Comparison of ENCODE assay signal across 8 mouse cellular contexts in the genomic region with DNA sequence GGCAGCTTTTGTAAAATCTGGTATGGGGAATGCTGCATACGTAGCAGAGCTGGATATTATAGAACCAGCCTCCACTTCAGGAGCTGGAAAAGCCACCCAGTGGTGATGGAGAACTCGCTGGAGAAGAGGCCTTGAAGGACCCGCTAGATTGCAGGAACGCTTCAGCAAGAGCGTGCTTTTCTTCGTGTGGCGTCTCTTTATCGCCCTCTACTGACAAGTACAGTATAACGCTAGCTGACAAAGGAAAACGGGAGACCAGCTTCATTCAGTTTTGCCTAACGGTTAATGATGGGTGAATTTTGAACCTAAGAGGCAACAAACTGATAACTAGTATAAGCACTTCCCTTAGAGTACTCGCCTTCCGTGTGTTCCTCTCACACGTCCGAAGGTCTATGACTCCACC. TPM values are rescaled to one million over a fixed set of nuclear protein-coding genes. Genes with fewer than 3 reads are reported as not detected.
DNase-seq lines count a peak whose midpoint lies in the region; ATAC-seq and TF ChIP-seq lines count a peak whose summit lies in the region.

No protein-coding gene starts in this region.

- WGBS in forebrain, embryonic 14.5 days, result 3% methylated on average over 15 of the region's 15 CpGs
- WGBS in hindbrain, embryonic 16.5 days, result 3% methylated on average over 15 of the region's 15 CpGs
- 3% methylated on average over 15 of the region's 15 CpGs for WGBS in midbrain, embryonic 13.5 days
- WGBS in stomach, postnatal 0 days, result 3% methylated on average over 15 of the region's 15 CpGs

- TF ChIP-seq EP300 in stomach, postnatal 0 days (optimal IDR thresholded peaks at IDR 0.05), result no peak

- H3K9me3 ChIP-seq in forebrain, embryonic 14.5 days (replicated peaks; ENCODE audit: control insufficient read depth, low read length), result no peaks in the 10 kb centered on the region
- no peaks in the 10 kb centered on the region for H3K9me3 ChIP-seq in hindbrain, embryonic 16.5 days (ENCODE audit: control insufficient read depth, low read length)
- no peaks in the 10 kb centered on the region for H3K9me3 ChIP-seq in midbrain, embryonic 13.5 days
- H3K9me3 ChIP-seq in stomach, postnatal 0 days (ENCODE audit: control insufficient read depth, low read length), result no peaks in the 10 kb centered on the region

- peak; percentile 75 for ATAC-seq in forebrain, embryonic 14.5 days
- peak; percentile 89 for ATAC-seq in hindbrain, embryonic 16.5 days
- peak; percentile 56 for ATAC-seq in midbrain, embryonic 13.5 days
- peak; percentile 47 for ATAC-seq in stomach, postnatal 0 days (ENCODE audit: low FRiP score, low TSS enrichment)

- H3K4me1 ChIP-seq in forebrain, embryonic 14.5 days (ENCODE audit: control insufficient read depth, insufficient read depth, low read length), result no peaks in the 10 kb centered on the region
- H3K4me1 ChIP-seq in hindbrain, embryonic 16.5 days (ENCODE audit: control insufficient read depth, insufficient read depth, low read depth, low read length), result no peaks in the 10 kb centered on the region
- H3K4me1 ChIP-seq in midbrain, embryonic 13.5 days (replicated peaks), result no peaks in the 10 kb centered on the region
- no peaks in the 10 kb centered on the region for H3K4me1 ChIP-seq in stomach, postnatal 0 days (replicated peaks; ENCODE audit: control insufficient read depth, insufficient read depth)

- no peak overlapping the region; the same call in 1 of the 2 replicates for H3K27ac ChIP-seq in forebrain, embryonic 14.5 days (ENCODE audit: low read depth, low read length)
- H3K27ac ChIP-seq in hindbrain, embryonic 16.5 days (ENCODE audit: low read depth, low read length), result peak overlapping the region; percentile 6; the same call in 1 of the 2 replicates
- no peak overlapping the region for H3K27ac ChIP-seq in left cerebral cortex, adult 2 months
- H3K27ac ChIP-seq in midbrain, embryonic 13.5 days, result no peak overlapping the region
- H3K27ac ChIP-seq in stomach, postnatal 0 days (replicated peaks), result no peak overlapping the region

- intact Hi-C loops in left cerebral cortex, adult 2 months (cut with DNase I), result loop anchor here (2.0 to 10.0 kb wide), 6 partner anchors 67 to 545 kb away; a partner anchor contains a TSS

- H3K9ac ChIP-seq in forebrain, embryonic 14.5 days (ENCODE audit: low read length), result no peak overlapping the region
- peak overlapping the region; percentile 55 for H3K9ac ChIP-seq in hindbrain, embryonic 16.5 days (ENCODE audit: low read depth, low read length)
- no peak overlapping the region for H3K9ac ChIP-seq in midbrain, embryonic 13.5 days (replicated peaks)
- no peak overlapping the region for H3K9ac ChIP-seq in stomach, postnatal 0 days (ENCODE audit: low read length)

- H3K27me3 ChIP-seq in forebrain, embryonic 14.5 days (replicated peaks; ENCODE audit: control insufficient read depth, insufficient read depth, low read length), result no peaks in the 10 kb centered on the region
- H3K27me3 ChIP-seq in hindbrain, embryonic 16.5 days (replicated peaks; ENCODE audit: control insufficient read depth, insufficient read depth, low read length), result no peaks in the 10 kb centered on the region; the same call in 1 of the 2 replicates
- H3K27me3 ChIP-seq in midbrain, embryonic 13.5 days, result no peaks in the 10 kb centered on the region
- no peaks in the 10 kb centered on the region for H3K27me3 ChIP-seq in stomach, postnatal 0 days (ENCODE audit: control insufficient read depth, insufficient read depth, low read length)

- H3K4me2 ChIP-seq in forebrain, embryonic 14.5 days (ENCODE audit: low read length), result no peak overlapping the region
- peak overlapping the region; percentile 18 for H3K4me2 ChIP-seq in hindbrain, embryonic 16.5 days (ENCODE audit: low read length)
- peak overlapping the region; percentile 11; the same call in 1 of the 2 replicates for H3K4me2 ChIP-seq in midbrain, embryonic 13.5 days (replicated peaks)
- H3K4me2 ChIP-seq in stomach, postnatal 0 days (replicated peaks; ENCODE audit: low read depth), result no peak overlapping the region

- DNase-seq in layer of hippocampus, adult 11-12 months (ENCODE audit: low spot score), result peak; percentile 58
- DNase-seq in layer of hippocampus, postnatal 25 days (ENCODE audit: extremely low spot score in 1 of 2, low spot score in 1 of 2), result no peak
- DNase-seq in c-Kit-positive CD71-positive TER-119-negative erythroid progenitor cells, embryonic 14.5 days (ENCODE audit: low read depth), result peak; percentile 48
- DNase-seq in forebrain, embryonic 14.5 days (ENCODE audit: low spot score), result peak; percentile 95
- peak; percentile 34 to 50 for DNase-seq in left cerebral cortex, adult 2 months (ENCODE audit: extremely low spot score in 1 of 2, low spot score in 2 of 2)
- DNase-seq in stomach, postnatal 0 days (ENCODE audit: low spot score), result peak; percentile 51

- H3K36me3 ChIP-seq in forebrain, embryonic 14.5 days (ENCODE audit: control insufficient read depth, insufficient read depth, low read length), result no peaks in the 10 kb centered on the region
- no peaks in the 10 kb centered on the region for H3K36me3 ChIP-seq in hindbrain, embryonic 16.5 days (ENCODE audit: control insufficient read depth, insufficient read depth, low read length)
- H3K36me3 ChIP-seq in midbrain, embryonic 13.5 days, result no peaks in the 10 kb centered on the region
- H3K36me3 ChIP-seq in stomach, postnatal 0 days (ENCODE audit: control insufficient read depth, insufficient read depth, low read length), result no peaks in the 10 kb centered on the region

- no peak overlapping the region for H3K4me3 ChIP-seq in forebrain, embryonic 14.5 days (ENCODE audit: low read depth, low read length)
- H3K4me3 ChIP-seq in hindbrain, embryonic 16.5 days (ENCODE audit: low read length), result no peak overlapping the region
- no peak overlapping the region for H3K4me3 ChIP-seq in left cerebral cortex, adult 2 months
- H3K4me3 ChIP-seq in midbrain, embryonic 13.5 days (replicated peaks), result no peak overlapping the region
- H3K4me3 ChIP-seq in stomach, postnatal 0 days (ENCODE audit: low read depth, low read length), result no peak overlapping the region

- peak; percentile 90 for TF ChIP-seq CTCF in left cerebral cortex, adult 2 months (IDR thresholded peaks at IDR 0.05)
- peak; percentile 90 for TF ChIP-seq CTCF in stomach, postnatal 0 days (IDR thresholded peaks at IDR 0.05; ENCODE audit: low read depth)

RNA-seq across cellular contexts. Expression of a gene that starts 9.0 kb away (rescaled TPM):
- 1 to 10 TPM; 3.1 to 3.9 TPM for total RNA-seq in layer of hippocampus, postnatal 25 days (2021)
- polyA plus RNA-seq in forebrain, embryonic 14.5 days (2014; fragmentation: Nextera tagmentation; extraction: Ambion mirVana), result 1.3 and 1.9 TPM in 2 replicates
- 2.5 and 2.8 TPM in 2 replicates for polyA plus RNA-seq in hindbrain, embryonic 16.5 days (2015; fragmentation: Nextera tagmentation; extraction: Ambion mirVana)
- total RNA-seq in left cerebral cortex, adult 2 months (2021), result 1 to 10 TPM; 2.6 to 2.7 TPM
- 2.5 and 2.8 TPM in 2 replicates for polyA plus RNA-seq in midbrain, embryonic 13.5 days (2015; fragmentation: Nextera tagmentation; extraction: Ambion mirVana)
- 1.0 and 1.1 TPM in 2 replicates for polyA plus RNA-seq in stomach, postnatal 0 days (2015; fragmentation: Nextera tagmentation; extraction: Ambion mirVana)

RNA-seq across cellular contexts. Expression of a gene that starts 35.6 kb away (rescaled TPM):
- not detected for total RNA-seq in layer of hippocampus, postnatal 25 days (2021)
- not detected in 2 replicates for polyA plus RNA-seq in forebrain, embryonic 14.5 days (2014; fragmentation: Nextera tagmentation; extraction: Ambion mirVana)
- polyA plus RNA-seq in hindbrain, embryonic 16.5 days (2015; fragmentation: Nextera tagmentation; extraction: Ambion mirVana), result 0.32 and 0.48 TPM in 2 replicates
- not detected for total RNA-seq in left cerebral cortex, adult 2 months (2021)
- polyA plus RNA-seq in midbrain, embryonic 13.5 days (2015; fragmentation: Nextera tagmentation; extraction: Ambion mirVana), result not detected in 2 replicates
- polyA plus RNA-seq in stomach, postnatal 0 days (2015; fragmentation: Nextera tagmentation; extraction: Ambion mirVana), result 0.19 TPM in 1 of 2 replicates, not detected in the other

RNA-seq across cellular contexts. Expression of a gene that starts 58.7 kb away (rescaled TPM):
- 10 to 100 TPM; 57.9 to 59.0 TPM for total RNA-seq in layer of hippocampus, postnatal 25 days (2021)
- 62.4 and 86.8 TPM in 2 replicates for polyA plus RNA-seq in forebrain, embryonic 14.5 days (2014; fragmentation: Nextera tagmentation; extraction: Ambion mirVana)
- polyA plus RNA-seq in hindbrain, embryonic 16.5 days (2015; fragmentation: Nextera tagmentation; extraction: Ambion mirVana), result 41.9 and 50.7 TPM in 2 replicates
- total RNA-seq in left cerebral cortex, adult 2 months (2021), result 10 to 100 TPM; 64.8 to 75.4 TPM
- 57.8 and 63.2 TPM in 2 replicates for polyA plus RNA-seq in midbrain, embryonic 13.5 days (2015; fragmentation: Nextera tagmentation; extraction: Ambion mirVana)
- 22.0 and 25.5 TPM in 2 replicates for polyA plus RNA-seq in stomach, postnatal 0 days (2015; fragmentation: Nextera tagmentation; extraction: Ambion mirVana)

Comparison
In these comparisons a context has a peak if more than half of its experiments do, and no peak if none do; other contexts are left out.
1. DNase-seq: peak in layer of hippocampus, adult 11-12 months (single experiment), c-Kit-positive CD71-positive TER-119-negative erythroid progenitor cells, embryonic 14.5 days (single experiment), forebrain, embryonic 14.5 days (single experiment), left cerebral cortex, adult 2 months (2 of 2) and stomach, postnatal 0 days (single experiment); none in layer of hippocampus, postnatal 25 days (0 of 2).
2. H3K4me2 ChIP-seq: peak in hindbrain, embryonic 16.5 days (single experiment) and midbrain, embryonic 13.5 days (single experiment); none in forebrain, embryonic 14.5 days (single experiment) and stomach, postnatal 0 days (single experiment).
3. Peak in every context shown above with its lines, with median percentiles within 50 percentile points of each other: ATAC-seq.